Mouse (Mus musculus): ENCODE results near the gene Rnf43.

DNA sequence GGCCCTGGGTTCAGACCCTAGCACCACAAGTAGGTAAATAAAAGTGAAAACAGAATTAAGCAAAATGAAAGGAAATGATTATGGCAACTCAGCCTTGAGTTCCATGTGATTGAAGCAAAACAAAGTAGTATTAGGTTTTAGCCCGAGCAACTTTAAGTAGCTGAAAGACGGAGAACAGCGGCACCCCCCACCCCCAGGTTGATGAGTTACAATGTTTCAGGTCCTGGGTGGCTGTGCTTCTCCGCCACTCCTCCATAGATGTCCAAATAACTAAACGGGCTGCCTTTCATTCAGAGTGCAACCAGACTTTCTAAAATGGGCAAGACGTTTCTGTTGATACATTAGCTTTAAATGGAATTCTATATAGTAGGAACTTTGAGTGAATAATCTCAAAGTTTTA lies 13.1 kb downstream of the Rnf43 start:
- TF ChIP-seq CTCF (IDR thresholded peaks at IDR 0.05; ENCODE audit: extremely low read depth, insufficient read depth, insufficient read length, insufficient replicate concordance): no peak
- TF ChIP-seq POLR2A (IDR thresholded peaks at IDR 0.05; ENCODE audit: low read depth, low read length): no peak
